Mouse (Mus musculus): ENCODE results near the gene Gm20737. TPM values are rescaled to one million over a fixed set of nuclear protein-coding genes. Genes with fewer than 3 reads are reported as not detected.
"Not testable (repeated sequence)": the region's sequence is repeated elsewhere in the genome, so short reads cannot be mapped to it uniquely, and the experiment has no call there.

Gm20737 gene
- polyA plus RNA-seq (2014; fragmentation: Nextera tagmentation; extraction: Ambion mirVana), result not detected in 2 replicates

- not testable (repeated sequence) for H3K4me2 ChIP-seq; DNase-seq; H3K9ac ChIP-seq; H3K27ac ChIP-seq (ENCODE audit: low read depth); H3K4me1 ChIP-seq (ENCODE audit: insufficient read depth); H3K4me3 ChIP-seq (ENCODE audit: low read depth, low read length); H3K9me3 ChIP-seq (ENCODE audit: low read depth, low read length); H3K36me3 ChIP-seq (ENCODE audit: insufficient read depth); H3K27me3 ChIP-seq (ENCODE audit: insufficient read depth, low read length); ATAC-seq (ENCODE audit: insufficient read depth)
Observed at GRCm38 (mm10) chrY:10535942-10536341, at the start of gene Gm20737. Gm20737 (minus strand) TSS chrY:10536042.

DNA sequence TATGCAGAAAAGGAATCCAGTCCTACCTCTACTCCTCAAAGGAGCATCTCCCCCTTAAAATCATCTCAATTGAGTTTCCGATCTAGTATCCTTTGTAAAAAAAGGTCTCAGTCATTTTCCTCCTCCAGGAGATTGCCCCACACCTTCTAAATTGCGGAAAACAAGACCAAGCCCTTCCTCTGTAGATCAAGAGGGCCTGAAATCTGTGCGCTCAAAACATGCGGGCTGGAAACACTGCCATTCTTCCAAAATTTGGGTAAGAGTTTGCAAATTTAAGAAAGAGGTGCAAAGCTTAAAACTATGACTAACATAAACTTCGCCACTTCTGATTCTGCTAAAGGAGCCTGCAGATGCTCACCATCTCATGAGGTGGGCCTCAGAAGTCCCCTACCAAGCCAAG lies 17.3 kb upstream of the Gm20737 start, which contains the start of gene Gm21775:
Gm21775 (plus strand) TSS at position 301 of the 400 bp plus-strand sequence.
- not testable (repeated sequence) for H3K9ac ChIP-seq; H3K4me3 ChIP-seq (ENCODE audit: low read depth, low read length); H3K36me3 ChIP-seq (ENCODE audit: insufficient read depth); DNase-seq; H3K9me3 ChIP-seq (ENCODE audit: low read depth, low read length); H3K4me2 ChIP-seq; H3K27ac ChIP-seq (ENCODE audit: low read depth); ATAC-seq (ENCODE audit: insufficient read depth); H3K4me1 ChIP-seq (ENCODE audit: insufficient read depth); H3K27me3 ChIP-seq (ENCODE audit: insufficient read depth, low read length)
- 86% methylated on average over 2 of the region's 5 CpGs for WGBS

Other genes starting within 250 kb of the Gm20737 start
- gene Gm20834, start 211.5 kb downstream of the Gm20737 start, polyA plus RNA-seq (2014; fragmentation: Nextera tagmentation; extraction: Ambion mirVana), result not detected in 2 replicates
- gene Gm28510, start 123.3 kb downstream of the Gm20737 start, polyA plus RNA-seq (2014; fragmentation: Nextera tagmentation; extraction: Ambion mirVana), result not detected in 2 replicates
- gene Gm21775, start 17.4 kb upstream of the Gm20737 start, polyA plus RNA-seq (2014; fragmentation: Nextera tagmentation; extraction: Ambion mirVana), result not detected in 2 replicates
- not detected in 2 replicates for gene Gm21900, start 80.3 kb upstream of the Gm20737 start, polyA plus RNA-seq (2014; fragmentation: Nextera tagmentation; extraction: Ambion mirVana)
- not detected in 2 replicates for gene Gm20777, start 216.4 kb upstream of the Gm20737 start, polyA plus RNA-seq (2014; fragmentation: Nextera tagmentation; extraction: Ambion mirVana)

Data from lung, embryonic 14.5 days (tissue).